Mouse (Mus musculus) erythroblast, embryonic 14.5 days (primary cell): ENCODE results near the gene Nme1. TPM values are rescaled to one million over a fixed set of nuclear protein-coding genes. Genes with fewer than 3 reads are reported as not detected.

Experiments
- H3K27me3 ChIP-seq: 2 replicates; pipeline ENCODE4 v1.6.1; 2012; ENCODE audit warnings: inconsistent platforms; ENCODE audit not compliant: control insufficient read depth
- H3K36me3 ChIP-seq: 2 replicates; pipeline ENCODE4 v1.6.1; 2012; ENCODE audit warnings: mild to moderate bottlenecking, inconsistent platforms; ENCODE audit not compliant: control insufficient read depth
- H3K4me1 ChIP-seq: 2 replicates; pipeline ENCODE4 v1.6.1; 2012; ENCODE audit warnings: inconsistent platforms; ENCODE audit not compliant: control insufficient read depth
- H3K4me3 ChIP-seq: replicated peaks from 2 replicates; pipeline ENCODE3; 2012; ENCODE audit warnings: moderate library complexity, mild to moderate bottlenecking, inconsistent platforms
- H3K9me3 ChIP-seq: 2 replicates; pipeline ENCODE4 v1.6.1; 2012; ENCODE audit warnings: low read length, inconsistent platforms, mixed read lengths; ENCODE audit not compliant: control insufficient read depth
- GATA1 ChIP-seq: IDR thresholded peaks from 2 replicates; pipeline ENCODE4 v1.6.1; 2012; ENCODE audit warnings: low read length, inconsistent platforms, mixed read lengths
- TAL1 ChIP-seq: IDR thresholded peaks from 3 replicates; pipeline ENCODE4 v1.6.1; 2012; ENCODE audit warnings: low read length, inconsistent platforms, mixed read lengths
- polyA plus RNA-seq: library from polyadenylated mRNA; stranded (reverse); fragments of >175 nt; gene quantifications from 2 replicates; pipeline ENCODE4 v1.2.3, GENCODE M21; 2012

Gene Nme1
- polyA plus RNA-seq, 1 experiment, result 13.0 TPM

GRCm38 (mm10) chr11:93988328-93989062, 20.2 kb upstream of the Nme1 start:
- Histone ChIP-seq H3K36me3 (no peaks in the 10 kb centered on the region), H3K9me3 (no peaks in the 10 kb centered on the region), H3K4me3 (no peak overlapping the region), H3K4me1 (peaks cover 6% of the 10 kb centered on the region), H3K27me3 (no peaks in the 10 kb centered on the region)
- no peak for TF ChIP-seq GATA1
- no peak for TF ChIP-seq TAL1

GRCm38 (mm10) chr11:93987625-93988327, 19.5 kb upstream of the Nme1 start:
- peaks cover 6% of the 10 kb centered on the region for H3K4me1 ChIP-seq
- no peaks in the 10 kb centered on the region for H3K36me3 ChIP-seq
- TF ChIP-seq TAL1 (no peak), GATA1 (no peak)
- no peaks in the 10 kb centered on the region for H3K27me3 ChIP-seq
- H3K9me3 ChIP-seq, result no peaks in the 10 kb centered on the region
- no peak overlapping the region for H3K4me3 ChIP-seq

GRCm38 (mm10) chr11:93987026-93987425, 18.7 kb upstream of the Nme1 start:
- Histone ChIP-seq H3K4me1 (peaks cover 6% of the 10 kb centered on the region), H3K4me3 (no peak overlapping the region), H3K27me3 (no peaks in the 10 kb centered on the region), H3K9me3 (no peaks in the 10 kb centered on the region), H3K36me3 (no peaks in the 10 kb centered on the region)
- TF ChIP-seq TAL1 (no peak), GATA1 (no peak)

- no peak for TF ChIP-seq GATA1
- no peak for TF ChIP-seq TAL1
- no peak overlapping the region for H3K4me3 ChIP-seq
Measured at GRCm38 (mm10) chr11:93986298-93986697, 18.0 kb upstream of the Nme1 start.

GRCm38 (mm10) chr11:93985265-93985664, 16.9 kb upstream of the Nme1 start:
- TF ChIP-seq TAL1, result no peak
- no peak for TF ChIP-seq GATA1
- H3K4me3 ChIP-seq, result no peak overlapping the region
- peaks cover 6% of the 10 kb centered on the region for H3K4me1 ChIP-seq
- H3K36me3 ChIP-seq, result no peaks in the 10 kb centered on the region
- H3K27me3 ChIP-seq, result no peaks in the 10 kb centered on the region
- no peaks in the 10 kb centered on the region for H3K9me3 ChIP-seq

More at GRCm38 (mm10) chr11:93986298-93986697, 18.0 kb upstream of the Nme1 start:
- no peaks in the 10 kb centered on the region for H3K36me3 ChIP-seq
- no peaks in the 10 kb centered on the region for H3K27me3 ChIP-seq
- H3K9me3 ChIP-seq, result no peaks in the 10 kb centered on the region
- H3K4me1 ChIP-seq, result peaks cover 6% of the 10 kb centered on the region

GRCm38 (mm10) chr11:93984619-93985018, 16.3 kb upstream of the Nme1 start:
- H3K9me3 ChIP-seq, result no peaks in the 10 kb centered on the region
- H3K36me3 ChIP-seq, result no peaks in the 10 kb centered on the region
- no peaks in the 10 kb centered on the region for H3K27me3 ChIP-seq
- no peak for TF ChIP-seq GATA1
- TF ChIP-seq TAL1, result no peak
- no peak overlapping the region for H3K4me3 ChIP-seq
- peaks cover 6% of the 10 kb centered on the region for H3K4me1 ChIP-seq

- no peak overlapping the region for H3K4me3 ChIP-seq
- H3K4me1 ChIP-seq, result no peaks in the 10 kb centered on the region
- no peaks in the 10 kb centered on the region for H3K36me3 ChIP-seq
- H3K9me3 ChIP-seq, result no peaks in the 10 kb centered on the region
- TF ChIP-seq TAL1, result no peak
- TF ChIP-seq GATA1, result no peak
- H3K27me3 ChIP-seq, result no peaks in the 10 kb centered on the region
Measured at GRCm38 (mm10) chr11:93979502-93980049, 11.3 kb upstream of the Nme1 start.

GRCm38 (mm10) chr11:93972951-93973350, 4.6 kb upstream of the Nme1 start:
- H3K36me3 ChIP-seq, result no peaks in the 10 kb centered on the region
- no peak for TF ChIP-seq GATA1
- TF ChIP-seq TAL1, result no peak
- H3K4me1 ChIP-seq, result peaks cover 10% of the 10 kb centered on the region
- H3K4me3 ChIP-seq, result no peak overlapping the region
- H3K27me3 ChIP-seq, result no peaks in the 10 kb centered on the region
- no peaks in the 10 kb centered on the region for H3K9me3 ChIP-seq

GRCm38 (mm10) chr11:93969799-93970198, 1.5 kb upstream of the Nme1 start:
- TF ChIP-seq TAL1 (no peak), GATA1 (no peak)
- Histone ChIP-seq H3K27me3 (no peaks in the 10 kb centered on the region), H3K36me3 (peaks cover 13% of the 10 kb centered on the region), H3K9me3 (no peaks in the 10 kb centered on the region), H3K4me3 (no peak overlapping the region), H3K4me1 (peaks cover 34% of the 10 kb centered on the region)
